Mouse (Mus musculus) hindbrain, embryonic 16.5 days (tissue): ENCODE data around the gene Ptar1. TPM values are rescaled to one million over a fixed set of nuclear protein-coding genes. Genes with fewer than 3 reads are reported as not detected.

ENCODE experiments used
- ATAC-seq: fragments of 200-750 bp; cut with Nextera tagmentation; 2 replicates; pipeline ENCODE4 v1.8.0; 2017; ENCODE audit warnings: moderate TSS enrichment, moderate library complexity
- H3K27ac ChIP-seq: fragments of 300-500 bp; sonication (generic); 2 replicates; pipeline ENCODE4 v1.5.1; 2014; ENCODE audit warnings: low read depth, mild to moderate bottlenecking, control low read depth, low read length, moderate library complexity
- H3K27me3 ChIP-seq: fragments of 300-500 bp; sonication (generic); replicated peaks from 2 replicates; pipeline ENCODE4 v1.6.1; 2014; ENCODE audit warnings: low read length; ENCODE audit not compliant: control insufficient read depth, insufficient read depth
- H3K36me3 ChIP-seq: fragments of 300-500 bp; sonication (generic); 2 replicates; pipeline ENCODE4 v1.6.1; 2014; ENCODE audit warnings: mild to moderate bottlenecking, low read length, moderate library complexity, mixed read lengths; ENCODE audit not compliant: control insufficient read depth, insufficient read depth
- H3K4me1 ChIP-seq: fragments of 300-500 bp; sonication (generic); 2 replicates; pipeline ENCODE4 v1.6.1; 2014; ENCODE audit warnings: low read depth, low read length; ENCODE audit not compliant: control insufficient read depth, insufficient read depth
- H3K4me2 ChIP-seq: fragments of 300-500 bp; sonication (generic); 2 replicates; pipeline ENCODE4 v1.6.1; 2014; ENCODE audit warnings: mild to moderate bottlenecking, low read length, control low read depth, moderate library complexity
- H3K4me3 ChIP-seq: fragments of 300-500 bp; sonication (generic); 2 replicates; pipeline ENCODE4 v1.5.1; 2014; ENCODE audit warnings: mild to moderate bottlenecking, low read length, control low read depth, moderate library complexity
- H3K9ac ChIP-seq: fragments of 300-500 bp; sonication (generic); 2 replicates; pipeline ENCODE4 v1.6.1; 2014; ENCODE audit warnings: low read depth, mild to moderate bottlenecking, control low read depth, low read length, moderate library complexity
- H3K9me3 ChIP-seq: fragments of 300-500 bp; sonication (generic); 2 replicates; pipeline ENCODE4 v1.6.1; 2014; ENCODE audit warnings: mild to moderate bottlenecking, low read length, moderate library complexity; ENCODE audit not compliant: control insufficient read depth
- WGBS: fragments of 180-500 bp; shearing (Covaris S2); extraction: QIAGEN DNeasy Blood & Tissue Kit; methylation state at CpG from one replicate; pipeline ENCODE4 v1.1.7; 2014; 5-methylcytosine and 5-hydroxymethylcytosine counted together
- polyA plus RNA-seq: library from polyadenylated mRNA; unstranded; fragments of >200 nt; fragmentation: Nextera tagmentation; extraction: Ambion mirVana; gene quantifications from 2 replicates; pipeline ENCODE4 v1.2.1, GENCODE M21; 2015

Gene Ptar1
- 3.5 and 4.0 TPM in 2 replicates for polyA plus RNA-seq

- H3K36me3 ChIP-seq, result no peaks in the 10 kb centered on the region
- ATAC-seq, result peak; percentile 95
- no peaks in the 10 kb centered on the region for H3K9me3 ChIP-seq
- H3K27ac ChIP-seq, result peak within 1 kb of the TSS; percentile 96
- H3K9ac ChIP-seq, result peak within 1 kb of the TSS; percentile 95
- peaks cover 13% of the 10 kb centered on the region for H3K4me1 ChIP-seq
- H3K4me2 ChIP-seq, result peak within 1 kb of the TSS; percentile 66
- WGBS, result under 1% methylated on average over 77 of the region's 93 CpGs
- H3K4me3 ChIP-seq, result peak within 1 kb of the TSS; percentile 76
- H3K27me3 ChIP-seq, result no peaks in the 10 kb centered on the region
These were observed at the start of gene Ptar1 for GRCm38 (mm10) chr19:23687296-23688021. Gene Ptar1, plus strand, starts transcription at chr19:23687429.

- Histone ChIP-seq H3K4me1 (no peaks in the 10 kb centered on the region), H3K27me3 (no peaks in the 10 kb centered on the region), H3K9me3 (no peaks in the 10 kb centered on the region), H3K36me3 (no peaks in the 10 kb centered on the region), H3K4me2 (no peak overlapping the region), H3K9ac (no peak overlapping the region), H3K27ac (no peak overlapping the region), H3K4me3 (no peak overlapping the region)
- WGBS, result 88% methylated on average over 5 of the region's 5 CpGs
- ATAC-seq, result no peak
These were observed 43.4 kb upstream of the Ptar1 start for GRCm38 (mm10) chr19:23643819-23644218.

GRCm38 (mm10) chr19:23645347-23645746 lies 41.9 kb upstream of the Ptar1 start:
- no peak overlapping the region for H3K4me2 ChIP-seq
- no peaks in the 10 kb centered on the region for H3K36me3 ChIP-seq
- no peaks in the 10 kb centered on the region for H3K9me3 ChIP-seq
- no peak for ATAC-seq
- no peaks in the 10 kb centered on the region for H3K27me3 ChIP-seq
- WGBS, result 71% methylated on average over 7 of the region's 7 CpGs
- no peak overlapping the region for H3K27ac ChIP-seq
- no peak overlapping the region for H3K9ac ChIP-seq
- no peaks in the 10 kb centered on the region for H3K4me1 ChIP-seq
- H3K4me3 ChIP-seq, result no peak overlapping the region

- ATAC-seq, result no peak
- no peaks in the 10 kb centered on the region for H3K27me3 ChIP-seq
- no peaks in the 10 kb centered on the region; the same call in 1 of the 2 replicates for H3K4me1 ChIP-seq
- no peak overlapping the region for H3K4me3 ChIP-seq
- H3K4me2 ChIP-seq, result no peak overlapping the region
- 92% methylated on average over 7 of the region's 7 CpGs for WGBS
- H3K9me3 ChIP-seq, result no peaks in the 10 kb centered on the region
- H3K27ac ChIP-seq, result no peak overlapping the region
- no peaks in the 10 kb centered on the region for H3K36me3 ChIP-seq
- no peak overlapping the region for H3K9ac ChIP-seq
These were observed 39.9 kb upstream of the Ptar1 start for GRCm38 (mm10) chr19:23647308-23647707.

GRCm38 (mm10) chr19:23652644-23653043 lies 34.6 kb upstream of the Ptar1 start, which contains the start of gene 1700028P14Rik:
Gene 1700028P14Rik, minus strand, starts transcription at chr19:23652812.
- Histone ChIP-seq H3K4me3 (peak within 1 kb of the TSS; percentile 32), H3K9me3 (no peaks in the 10 kb centered on the region), H3K9ac (no peak within 1 kb of the TSS), H3K27ac (no peak within 1 kb of the TSS), H3K36me3 (no peaks in the 10 kb centered on the region), H3K4me1 (no peaks in the 10 kb centered on the region; the same call in 1 of the 2 replicates), H3K27me3 (no peaks in the 10 kb centered on the region), H3K4me2 (peak within 1 kb of the TSS; percentile 58)
- 3% methylated on average over 13 of the region's 13 CpGs for WGBS
- ATAC-seq, result peak; percentile 96

- peak; percentile 13; the same call in 1 of the 2 replicates for ATAC-seq
- Histone ChIP-seq H3K4me2 (no peak overlapping the region), H3K9ac (no peak overlapping the region)
These were observed 34.1 kb upstream of the Ptar1 start for GRCm38 (mm10) chr19:23653154-23653553.

GRCm38 (mm10) chr19:23657261-23657932 lies 29.8 kb upstream of the Ptar1 start:
- no peak overlapping the region for H3K9ac ChIP-seq
- WGBS, result 75% methylated on average over 12 of the region's 12 CpGs
- no peaks in the 10 kb centered on the region; the same call in 1 of the 2 replicates for H3K4me1 ChIP-seq
- H3K4me2 ChIP-seq, result no peak overlapping the region
- no peak overlapping the region for H3K4me3 ChIP-seq
- H3K36me3 ChIP-seq, result no peaks in the 10 kb centered on the region
- no peak for ATAC-seq
- H3K27me3 ChIP-seq, result no peaks in the 10 kb centered on the region
- no peaks in the 10 kb centered on the region for H3K9me3 ChIP-seq
- H3K27ac ChIP-seq, result no peak overlapping the region

More at GRCm38 (mm10) chr19:23653154-23653553, 34.1 kb upstream of the Ptar1 start:
- Histone ChIP-seq H3K27me3 (no peaks in the 10 kb centered on the region), H3K9me3 (no peaks in the 10 kb centered on the region), H3K27ac (no peak overlapping the region), H3K4me1 (no peaks in the 10 kb centered on the region; the same call in 1 of the 2 replicates), H3K36me3 (no peaks in the 10 kb centered on the region), H3K4me3 (no peak overlapping the region)
- WGBS, result 91% methylated on average over 5 of the region's 5 CpGs

GRCm38 (mm10) chr19:23658350-23658749 lies 28.9 kb upstream of the Ptar1 start:
- no peak overlapping the region for H3K4me3 ChIP-seq
- no peak overlapping the region for H3K4me2 ChIP-seq
- H3K27me3 ChIP-seq, result no peaks in the 10 kb centered on the region
- H3K36me3 ChIP-seq, result no peaks in the 10 kb centered on the region
- ATAC-seq, result no peak
- H3K27ac ChIP-seq, result no peak overlapping the region
- WGBS, result 73% methylated on average over 4 of the region's 4 CpGs
- no peaks in the 10 kb centered on the region for H3K4me1 ChIP-seq
- H3K9me3 ChIP-seq, result no peaks in the 10 kb centered on the region
- H3K9ac ChIP-seq, result no peak overlapping the region

- Histone ChIP-seq H3K36me3 (no peaks in the 10 kb centered on the region), H3K27ac (no peak overlapping the region), H3K9ac (no peak overlapping the region), H3K4me3 (no peak overlapping the region), H3K27me3 (no peaks in the 10 kb centered on the region), H3K9me3 (no peaks in the 10 kb centered on the region), H3K4me2 (no peak overlapping the region), H3K4me1 (no peaks in the 10 kb centered on the region)
- WGBS, result 95% methylated on average over 7 of the region's 7 CpGs
- no peak for ATAC-seq
These were observed 23.1 kb upstream of the Ptar1 start for GRCm38 (mm10) chr19:23664083-23664482.
